Mouse (Mus musculus): ENCODE results near the gene Zswim1. TPM values are rescaled to one million over a fixed set of nuclear protein-coding genes. Genes with fewer than 3 reads are reported as not detected.
"Not testable (repeated sequence)": the region's sequence is repeated elsewhere in the genome, so short reads cannot be mapped to it uniquely, and the experiment has no call there.

Zswim1 gene
- polyA plus RNA-seq, 1 experiment: 17.6 TPM

GRCm38 (mm10) chr2:164857842-164858553 is 35.5 kb downstream of the Zswim1 start:
- TF ChIP-seq POLR2A (IDR thresholded peaks at IDR 0.05; ENCODE audit: borderline replicate concordance, extremely low read depth, insufficient read depth, insufficient read length, poor library complexity, severe bottlenecking): no peak
- no peak for TF ChIP-seq CTCF (IDR thresholded peaks at IDR 0.05; ENCODE audit: borderline replicate concordance, extremely low read depth, insufficient read depth, insufficient read length)

DNA sequence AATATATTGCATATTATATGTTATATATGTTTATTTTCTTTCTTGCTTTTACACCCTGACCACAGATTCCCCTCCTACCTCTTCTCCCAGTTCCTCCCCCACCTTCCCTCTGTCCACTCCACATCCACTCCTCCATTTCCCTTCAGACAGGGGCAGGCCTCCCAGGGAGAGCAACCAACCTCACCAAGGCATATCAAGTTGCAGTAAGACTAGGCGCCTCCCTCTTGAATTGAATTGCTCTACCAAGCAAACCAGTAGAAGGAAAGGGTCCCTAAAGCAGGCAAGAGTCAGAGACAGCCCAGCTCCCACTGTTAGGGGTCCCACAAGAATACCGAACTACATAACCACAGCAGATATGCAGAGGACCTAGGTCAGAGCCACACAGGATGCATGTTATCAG is 36.7 kb downstream of the Zswim1 start:
- no peak for TF ChIP-seq CTCF (IDR thresholded peaks at IDR 0.05; ENCODE audit: borderline replicate concordance, extremely low read depth, insufficient read depth, insufficient read length)
- DNase-seq (ENCODE audit: low read depth): no peak

More at GRCm38 (mm10) chr2:164857842-164858553, 35.5 kb downstream of the Zswim1 start:
- DNase-seq (ENCODE audit: low read depth): no peak

DNA sequence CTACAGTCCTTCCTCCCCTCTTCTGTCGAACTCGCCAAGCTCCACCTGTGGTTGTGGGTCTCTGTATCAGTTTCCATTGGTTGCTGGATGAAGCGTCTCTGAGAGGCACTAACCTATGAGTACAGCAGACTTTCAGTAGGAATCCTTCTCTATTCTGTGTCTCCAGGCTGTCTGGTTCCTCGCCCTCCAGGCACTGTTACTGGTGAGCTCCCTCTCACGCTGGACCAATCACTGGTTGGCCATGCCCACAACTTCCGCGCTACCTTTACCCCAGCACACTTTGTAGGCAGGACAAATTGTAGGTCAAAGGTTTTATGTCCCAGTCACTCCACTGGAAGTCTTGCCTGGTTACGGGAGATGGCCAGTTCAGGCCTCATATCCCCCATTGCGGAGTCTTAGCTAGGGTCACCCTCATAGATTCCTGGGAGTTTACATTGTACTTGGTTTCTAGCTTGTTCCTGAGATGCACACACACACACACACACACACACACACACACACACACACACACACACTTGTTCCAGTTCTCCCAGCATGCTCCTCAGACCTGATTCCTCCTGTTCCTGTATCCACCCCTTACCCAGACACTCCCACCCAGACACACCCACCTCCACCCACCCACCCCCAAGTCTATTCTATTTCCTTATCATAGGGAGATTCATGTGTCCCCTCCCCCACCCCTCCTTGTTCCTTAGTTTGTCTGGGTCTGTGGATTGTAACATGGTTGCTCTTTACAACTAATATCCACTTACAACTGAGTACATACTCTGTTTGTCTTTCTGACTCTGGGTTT is 37.4 kb downstream of the Zswim1 start:
- no peak for DNase-seq (ENCODE audit: low read depth)
- TF ChIP-seq CTCF (IDR thresholded peaks at IDR 0.05; ENCODE audit: borderline replicate concordance, extremely low read depth, insufficient read depth, insufficient read length) (no peak), POLR2A (IDR thresholded peaks at IDR 0.05; ENCODE audit: borderline replicate concordance, extremely low read depth, insufficient read depth, insufficient read length, poor library complexity, severe bottlenecking) (no peak)

GRCm38 (mm10) chr2:164861094-164861493 is 38.6 kb downstream of the Zswim1 start:
- no peak for TF ChIP-seq POLR2A (IDR thresholded peaks at IDR 0.05; ENCODE audit: borderline replicate concordance, extremely low read depth, insufficient read depth, insufficient read length, poor library complexity, severe bottlenecking)
- no peak for TF ChIP-seq CTCF (IDR thresholded peaks at IDR 0.05; ENCODE audit: borderline replicate concordance, extremely low read depth, insufficient read depth, insufficient read length)
- no peak for DNase-seq (ENCODE audit: low read depth)

GRCm38 (mm10) chr2:164862179-164862861 is 39.8 kb downstream of the Zswim1 start:
- TF ChIP-seq POLR2A (IDR thresholded peaks at IDR 0.05; ENCODE audit: borderline replicate concordance, extremely low read depth, insufficient read depth, insufficient read length, poor library complexity, severe bottlenecking): no peak
- no peak for TF ChIP-seq CTCF (IDR thresholded peaks at IDR 0.05; ENCODE audit: borderline replicate concordance, extremely low read depth, insufficient read depth, insufficient read length)
- peak; percentile 84 for DNase-seq (ENCODE audit: low read depth)

- DNase-seq (ENCODE audit: low read depth): not testable (repeated sequence)
Measured at GRCm38 (mm10) chr2:164863411-164863810, 40.9 kb downstream of the Zswim1 start.

GRCm38 (mm10) chr2:164864593-164864992 is 42.1 kb downstream of the Zswim1 start:
- no peak for DNase-seq (ENCODE audit: low read depth)
- TF ChIP-seq POLR2A (IDR thresholded peaks at IDR 0.05; ENCODE audit: borderline replicate concordance, extremely low read depth, insufficient read depth, insufficient read length, poor library complexity, severe bottlenecking): no peak
- no peak for TF ChIP-seq CTCF (IDR thresholded peaks at IDR 0.05; ENCODE audit: borderline replicate concordance, extremely low read depth, insufficient read depth, insufficient read length)

DNA sequence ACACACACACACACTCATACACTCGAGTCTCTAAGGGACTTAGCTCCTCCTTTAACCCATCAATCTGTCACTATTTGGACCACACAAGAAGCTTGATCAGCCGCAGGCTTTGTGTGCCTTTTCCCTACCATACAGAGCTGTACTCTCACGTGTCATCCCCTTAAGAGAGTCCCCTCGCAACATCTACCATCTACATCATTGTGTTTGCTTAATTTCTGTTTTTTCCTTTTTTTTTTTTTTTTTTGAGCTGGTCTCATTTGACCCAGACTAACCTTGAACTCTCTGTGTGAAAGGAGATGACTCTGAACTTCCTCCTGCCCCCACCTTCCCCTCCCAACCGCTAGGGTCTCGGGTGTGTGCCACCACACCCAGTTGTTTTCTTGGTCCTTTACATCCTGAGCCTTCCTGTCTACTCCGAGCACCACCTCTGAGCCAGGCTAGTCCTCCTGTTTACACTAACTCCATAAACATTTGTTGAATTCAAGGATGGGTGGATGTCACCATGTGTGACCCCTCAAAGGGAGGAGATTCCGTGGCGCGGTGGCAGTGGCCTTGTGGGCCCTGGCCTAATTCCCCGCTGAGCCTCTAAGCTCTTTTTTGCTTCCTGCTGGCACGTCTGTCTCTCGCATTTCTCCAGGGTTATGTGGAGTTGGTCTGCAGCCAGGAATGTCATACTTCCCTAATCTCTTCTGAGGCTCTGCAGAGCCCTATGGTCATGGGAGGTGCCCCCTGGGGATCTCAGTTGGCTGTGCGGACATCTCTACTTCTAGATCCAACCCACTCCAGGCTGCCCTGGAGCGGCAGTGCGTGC is 44.5 kb downstream of the Zswim1 start:
- DNase-seq (ENCODE audit: low read depth): no peak

GRCm38 (mm10) chr2:164867566-164867965 is 45.1 kb downstream of the Zswim1 start:
- peak; percentile 54; the same call in 1 of the 2 replicates for TF ChIP-seq CTCF (IDR thresholded peaks at IDR 0.05; ENCODE audit: borderline replicate concordance, extremely low read depth, insufficient read depth, insufficient read length)
- TF ChIP-seq POLR2A (IDR thresholded peaks at IDR 0.05; ENCODE audit: borderline replicate concordance, extremely low read depth, insufficient read depth, insufficient read length, poor library complexity, severe bottlenecking): no peak
- no peak for DNase-seq (ENCODE audit: low read depth)

More for the DNA sequence above, 44.5 kb downstream of the Zswim1 start:
- TF ChIP-seq CTCF (IDR thresholded peaks at IDR 0.05; ENCODE audit: borderline replicate concordance, extremely low read depth, insufficient read depth, insufficient read length) (no peak), POLR2A (IDR thresholded peaks at IDR 0.05; ENCODE audit: borderline replicate concordance, extremely low read depth, insufficient read depth, insufficient read length, poor library complexity, severe bottlenecking) (no peak)

- no peak for TF ChIP-seq POLR2A (IDR thresholded peaks at IDR 0.05; ENCODE audit: borderline replicate concordance, extremely low read depth, insufficient read depth, insufficient read length, poor library complexity, severe bottlenecking)
- TF ChIP-seq CTCF (IDR thresholded peaks at IDR 0.05; ENCODE audit: borderline replicate concordance, extremely low read depth, insufficient read depth, insufficient read length): no peak
- no peak for DNase-seq (ENCODE audit: low read depth)
Measured at GRCm38 (mm10) chr2:164868491-164868890, 46.0 kb downstream of the Zswim1 start.
